Mouse (Mus musculus): ENCODE results near the gene Meis1. TPM values are rescaled to one million over a fixed set of nuclear protein-coding genes. Genes with fewer than 3 reads are reported as not detected.

The Meis1 gene
- polyA plus RNA-seq, 1 experiment from 2014 or later, result 28.6 TPM

DNA sequence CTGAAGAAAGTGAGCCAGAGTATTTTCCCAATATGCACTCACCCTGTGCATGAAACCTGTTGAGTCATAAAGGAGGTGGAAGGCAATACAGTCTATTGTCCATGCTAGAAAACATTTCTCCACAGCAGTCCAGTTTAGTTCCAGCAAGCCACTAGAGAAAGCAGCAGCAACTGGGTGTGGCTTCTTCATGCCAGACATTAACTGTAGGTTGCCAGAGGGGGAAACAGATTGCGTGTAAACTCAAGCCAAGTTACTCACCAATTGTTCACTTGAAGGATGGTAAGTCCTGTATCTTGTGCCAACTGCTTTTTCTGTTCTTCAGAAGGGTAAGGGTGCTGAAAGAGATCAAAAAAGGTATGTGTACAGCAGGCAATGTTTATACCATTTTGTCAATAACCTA, 113.4 kb downstream of the Meis1 start:
- Histone ChIP-seq H3K9ac (no peak overlapping the region), H3K27ac (no peak overlapping the region), H3K4me3 (no peak overlapping the region), H3K4me2 (no peak overlapping the region), H3K4me1 (no peaks in the 10 kb centered on the region), H3K27me3 (no peaks in the 10 kb centered on the region), H3K9me3 (replicated peaks) (no peaks in the 10 kb centered on the region), H3K36me3 (ENCODE audit: poor library complexity, severe bottlenecking) (no peaks in the 10 kb centered on the region)
- 76% methylated on average over 1 of the region's 1 CpGs for WGBS
- no peak for ATAC-seq

DNA sequence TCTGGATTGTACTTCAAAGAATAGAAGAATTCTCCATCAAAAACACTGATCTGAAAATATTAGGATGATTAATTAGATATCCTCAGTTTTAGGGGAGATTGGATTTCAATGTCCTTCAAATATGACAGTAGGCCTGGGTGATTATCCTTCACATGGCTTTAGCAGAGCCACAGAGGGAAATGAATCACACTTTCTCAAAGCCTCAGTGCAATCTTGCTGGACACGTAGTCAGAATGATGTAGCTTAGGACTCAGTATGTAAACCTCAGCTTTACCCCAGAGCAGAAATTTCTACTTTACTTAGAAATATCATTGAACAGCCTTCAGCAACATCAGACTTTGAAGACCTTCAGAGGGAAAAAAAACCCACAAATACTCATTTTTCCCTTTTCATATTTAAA, 113.9 kb downstream of the Meis1 start:
- H3K9me3 ChIP-seq (replicated peaks), result no peaks in the 10 kb centered on the region
- H3K4me1 ChIP-seq, result no peaks in the 10 kb centered on the region
- no peak overlapping the region for H3K4me2 ChIP-seq
- no peak overlapping the region for H3K9ac ChIP-seq
- no peak overlapping the region for H3K27ac ChIP-seq
- no peak overlapping the region for H3K4me3 ChIP-seq
- no peak for ATAC-seq
- no peaks in the 10 kb centered on the region for H3K27me3 ChIP-seq
- H3K36me3 ChIP-seq (ENCODE audit: poor library complexity, severe bottlenecking), result no peaks in the 10 kb centered on the region
- 89% methylated on average over 1 of the region's 1 CpGs for WGBS

DNA sequence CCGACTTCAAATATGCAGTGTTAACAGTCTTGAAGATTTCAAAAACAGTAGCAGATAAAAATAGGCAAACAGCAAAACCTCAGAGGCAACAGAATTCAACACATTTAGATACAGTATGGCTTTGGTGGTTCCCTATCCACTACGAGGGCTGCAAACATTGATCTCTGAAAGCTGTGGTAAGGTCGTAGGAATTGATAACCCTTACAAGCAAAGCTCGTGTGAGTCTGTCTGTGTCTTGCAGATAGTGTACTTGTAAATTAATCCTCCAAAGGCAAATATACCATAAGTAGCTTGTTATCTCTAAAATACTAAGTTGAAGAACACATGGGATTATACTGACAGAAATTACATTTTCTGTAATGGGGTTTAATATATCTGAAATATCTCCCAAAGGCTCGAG, 114.5 kb downstream of the Meis1 start:
- Histone ChIP-seq H3K9me3 (replicated peaks) (no peaks in the 10 kb centered on the region), H3K4me1 (no peaks in the 10 kb centered on the region), H3K4me3 (no peak overlapping the region), H3K27me3 (no peaks in the 10 kb centered on the region), H3K9ac (no peak overlapping the region), H3K36me3 (ENCODE audit: poor library complexity, severe bottlenecking) (no peaks in the 10 kb centered on the region), H3K27ac (no peak overlapping the region), H3K4me2 (no peak overlapping the region)
- ATAC-seq, result no peak
- 92% methylated on average over 5 of the region's 5 CpGs for WGBS

DNA sequence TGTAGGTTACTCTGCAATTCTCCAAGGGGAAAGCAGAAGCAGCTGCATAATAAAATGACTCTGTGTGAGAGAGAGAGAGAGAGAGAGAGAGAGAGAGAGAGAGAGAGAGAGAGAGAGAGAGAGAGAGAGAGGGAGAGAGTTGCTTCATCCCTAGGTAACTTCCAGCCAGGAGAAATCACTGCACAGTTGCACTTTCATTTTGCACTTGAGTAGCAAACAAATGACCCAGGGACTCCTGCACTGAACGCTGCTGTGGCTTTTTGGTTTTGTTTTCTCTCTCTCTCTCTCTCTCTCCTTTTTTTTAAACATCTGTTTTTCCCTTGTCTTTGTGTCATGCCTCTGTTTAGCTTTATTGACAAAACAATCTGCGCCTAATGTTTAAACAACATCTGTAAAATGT, 118.3 kb downstream of the Meis1 start:
- ATAC-seq, result no peak
- H3K4me2 ChIP-seq, result no peak overlapping the region
- 58% methylated on average over 2 of the region's 2 CpGs for WGBS
- no peaks in the 10 kb centered on the region for H3K9me3 ChIP-seq (replicated peaks)
- no peak overlapping the region for H3K27ac ChIP-seq
- H3K4me3 ChIP-seq, result no peak overlapping the region
- H3K9ac ChIP-seq, result no peak overlapping the region
- H3K4me1 ChIP-seq, result peaks cover 7% of the 10 kb centered on the region; the same call in 1 of the 2 replicates
- H3K27me3 ChIP-seq, result no peaks in the 10 kb centered on the region
- no peaks in the 10 kb centered on the region for H3K36me3 ChIP-seq (ENCODE audit: poor library complexity, severe bottlenecking)

DNA sequence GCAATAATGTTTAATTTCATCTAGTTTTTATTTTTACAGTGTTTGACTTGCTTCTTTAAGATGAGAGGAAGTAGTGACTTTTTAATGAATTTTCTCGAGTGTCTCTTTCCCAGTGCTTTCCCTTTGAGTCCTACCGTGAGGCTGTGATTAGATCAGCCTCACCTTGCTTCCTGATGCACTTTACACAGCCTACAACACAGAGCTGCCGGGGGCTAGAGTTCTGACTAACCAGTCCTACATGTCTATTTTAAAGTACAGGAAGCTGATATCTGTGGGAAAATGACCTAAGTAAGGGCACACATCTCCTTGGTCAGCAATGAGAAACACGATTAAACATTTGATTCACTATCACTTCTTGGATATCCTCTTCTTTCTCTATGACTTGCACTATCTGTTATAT, 119.9 kb downstream of the Meis1 start:
- ATAC-seq, result no peak
- Histone ChIP-seq H3K27ac (no peak overlapping the region), H3K9me3 (replicated peaks) (no peaks in the 10 kb centered on the region), H3K4me3 (no peak overlapping the region), H3K9ac (no peak overlapping the region), H3K36me3 (ENCODE audit: poor library complexity, severe bottlenecking) (no peaks in the 10 kb centered on the region), H3K4me2 (no peak overlapping the region), H3K4me1 (peaks cover 7% of the 10 kb centered on the region; the same call in 1 of the 2 replicates), H3K27me3 (no peaks in the 10 kb centered on the region)
- WGBS, result 69% methylated on average over 4 of the region's 4 CpGs

DNA sequence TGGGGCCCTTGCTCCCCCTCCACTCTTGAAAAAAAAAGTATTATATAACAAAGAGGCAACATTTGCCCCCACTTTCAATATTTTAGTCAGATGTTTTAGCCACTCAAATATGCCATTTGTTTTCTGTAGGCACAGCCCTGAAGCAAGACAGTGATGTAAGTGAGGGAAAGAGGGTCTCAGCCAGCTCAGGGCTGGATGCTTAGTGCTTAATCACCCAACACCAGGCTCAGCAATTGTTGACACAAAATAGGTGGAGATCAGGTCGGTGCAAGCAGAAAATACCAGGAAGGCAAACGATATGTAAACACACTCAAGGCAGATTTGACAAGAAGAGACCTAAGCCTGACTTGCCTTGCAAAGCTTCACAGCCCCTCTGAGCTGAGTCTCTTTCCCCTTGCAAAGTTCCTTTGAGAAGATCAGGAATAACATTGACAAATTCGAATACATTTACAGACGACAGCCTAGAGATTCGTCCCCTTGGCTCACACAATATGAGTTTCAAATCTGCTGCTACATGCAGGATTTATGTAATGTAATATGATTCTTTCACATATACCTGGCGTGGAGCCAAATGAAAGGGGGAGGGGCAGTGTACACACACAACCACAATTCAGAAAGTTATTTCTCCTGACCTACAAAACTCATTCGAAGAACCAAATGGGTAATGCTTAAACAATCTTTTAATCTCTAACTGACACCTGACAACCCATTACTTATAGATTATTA, 120.7 kb downstream of the Meis1 start:
- no peak overlapping the region; the same call in 1 of the 2 replicates for H3K27ac ChIP-seq

DNA sequence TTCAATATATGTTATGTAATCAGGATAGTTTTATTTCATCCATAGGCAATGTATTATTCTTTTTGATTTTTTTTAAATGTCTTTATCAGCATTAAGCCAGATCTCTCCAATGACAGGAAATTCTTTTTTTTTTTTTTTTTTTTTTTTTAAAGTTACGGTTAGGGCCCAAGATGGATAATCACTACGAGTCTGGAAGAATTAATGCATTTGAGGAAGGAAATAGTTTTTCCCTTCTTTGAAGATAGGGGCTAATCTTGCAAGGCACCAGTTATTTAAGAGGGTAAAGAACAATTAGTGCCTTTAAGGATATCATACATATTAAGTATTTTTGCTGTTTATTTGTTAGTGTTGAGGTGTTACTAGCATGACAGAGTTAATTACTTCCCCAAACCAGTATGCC, 121.5 kb downstream of the Meis1 start:
- Histone ChIP-seq H3K27me3 (no peaks in the 10 kb centered on the region), H3K9me3 (replicated peaks) (no peaks in the 10 kb centered on the region), H3K4me3 (no peak overlapping the region), H3K27ac (no peak overlapping the region), H3K4me2 (no peak overlapping the region), H3K36me3 (ENCODE audit: poor library complexity, severe bottlenecking) (no peaks in the 10 kb centered on the region), H3K9ac (no peak overlapping the region), H3K4me1 (peaks cover 7% of the 10 kb centered on the region; the same call in 1 of the 2 replicates)
- no peak for ATAC-seq
- 92% methylated on average over 2 of the region's 2 CpGs for WGBS

More for the DNA sequence above, 120.7 kb downstream of the Meis1 start:
- ATAC-seq, result no peak
- no peaks in the 10 kb centered on the region for H3K9me3 ChIP-seq (replicated peaks)
- no peaks in the 10 kb centered on the region for H3K27me3 ChIP-seq
- H3K9ac ChIP-seq, result no peak overlapping the region
- H3K4me3 ChIP-seq, result no peak overlapping the region
- H3K4me1 ChIP-seq, result peaks cover 7% of the 10 kb centered on the region; the same call in 1 of the 2 replicates
- no peak overlapping the region for H3K4me2 ChIP-seq
- no peaks in the 10 kb centered on the region for H3K36me3 ChIP-seq (ENCODE audit: poor library complexity, severe bottlenecking)
- WGBS, result 47% methylated on average over 7 of the region's 7 CpGs

DNA sequence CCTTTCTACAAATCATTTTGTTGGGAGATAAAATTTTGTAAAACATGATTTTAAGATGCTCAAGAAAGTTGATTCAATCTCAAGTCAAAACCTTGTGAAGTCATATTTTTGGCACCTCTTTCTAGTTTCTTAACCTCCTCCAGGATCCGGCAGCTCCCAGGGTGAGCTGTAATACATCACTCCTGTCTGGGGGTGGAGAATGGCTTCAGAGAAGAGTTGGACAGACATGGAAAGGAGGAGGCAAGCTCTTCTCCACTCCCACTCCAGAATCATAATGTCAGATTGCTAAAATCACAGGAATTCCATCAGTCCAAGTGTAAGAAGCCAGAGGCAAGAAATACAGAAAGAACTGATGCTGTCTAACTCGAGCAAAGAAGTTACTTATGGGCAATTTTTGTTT, 126.3 kb downstream of the Meis1 start:
- ATAC-seq, result no peak
- Histone ChIP-seq H3K27ac (no peak overlapping the region), H3K4me3 (no peak overlapping the region), H3K27me3 (no peaks in the 10 kb centered on the region; the same call in 1 of the 2 replicates), H3K9me3 (replicated peaks) (no peaks in the 10 kb centered on the region), H3K4me1 (no peaks in the 10 kb centered on the region), H3K4me2 (no peak overlapping the region), H3K36me3 (ENCODE audit: poor library complexity, severe bottlenecking) (no peaks in the 10 kb centered on the region), H3K9ac (no peak overlapping the region)
- WGBS, result 80% methylated on average over 2 of the region's 2 CpGs

DNA sequence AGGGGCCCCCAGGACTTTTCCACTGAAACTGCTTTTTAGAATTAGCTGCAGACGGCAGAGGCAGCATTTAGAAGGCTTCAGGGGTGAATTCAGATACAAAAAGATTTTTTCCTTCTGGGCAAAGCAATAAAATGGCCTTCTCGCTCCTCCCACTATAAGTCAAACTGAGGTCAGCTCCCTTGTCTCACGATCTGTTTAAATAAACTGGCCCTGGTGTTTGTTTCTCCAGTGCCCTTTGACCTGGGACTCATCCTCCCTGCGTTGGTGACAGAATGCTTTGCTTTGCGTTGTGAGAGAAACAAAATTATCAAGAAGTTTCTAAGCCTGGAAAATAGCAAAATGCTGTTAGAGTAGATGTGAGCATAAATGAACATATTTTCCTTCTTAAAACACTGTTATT, 129.6 kb downstream of the Meis1 start:
- peaks cover 17% of the 10 kb centered on the region; the same call in 1 of the 2 replicates for H3K27me3 ChIP-seq
- H3K4me3 ChIP-seq, result no peak overlapping the region
- H3K36me3 ChIP-seq (ENCODE audit: poor library complexity, severe bottlenecking), result no peaks in the 10 kb centered on the region
- H3K4me2 ChIP-seq, result no peak overlapping the region
- H3K9ac ChIP-seq, result no peak overlapping the region
- H3K27ac ChIP-seq, result no peak overlapping the region
- 26% methylated on average over 5 of the region's 5 CpGs for WGBS
- H3K4me1 ChIP-seq, result peaks cover 18% of the 10 kb centered on the region
- no peaks in the 10 kb centered on the region for H3K9me3 ChIP-seq (replicated peaks)
- ATAC-seq, result no peak

DNA sequence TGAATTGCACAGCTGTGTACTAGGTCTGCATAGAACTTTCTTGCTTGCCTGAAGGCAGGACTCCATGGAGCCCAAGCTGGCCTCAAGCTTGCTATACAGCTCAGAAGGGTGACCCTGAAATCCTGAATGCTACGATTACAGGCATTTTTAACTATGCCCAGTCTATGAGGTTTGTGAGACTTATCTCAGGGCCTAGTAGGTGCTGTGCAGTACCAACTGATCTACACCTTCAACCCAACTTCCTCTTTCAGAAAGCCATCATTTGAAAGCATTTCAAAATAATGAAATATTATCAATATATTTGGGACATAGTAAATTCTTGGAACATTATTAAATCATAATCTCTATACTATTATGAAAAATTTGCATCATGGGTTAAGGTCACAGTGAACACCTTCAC, 130.1 kb downstream of the Meis1 start:
- Histone ChIP-seq H3K36me3 (ENCODE audit: poor library complexity, severe bottlenecking) (no peaks in the 10 kb centered on the region), H3K4me3 (no peak overlapping the region), H3K9ac (no peak overlapping the region), H3K9me3 (replicated peaks) (no peaks in the 10 kb centered on the region), H3K27me3 (peaks cover 18% of the 10 kb centered on the region; the same call in 1 of the 2 replicates), H3K4me1 (peaks cover 23% of the 10 kb centered on the region), H3K4me2 (no peak overlapping the region), H3K27ac (no peak overlapping the region)
- WGBS, result 95% methylated on average over 1 of the region's 1 CpGs
- no peak for ATAC-seq

DNA sequence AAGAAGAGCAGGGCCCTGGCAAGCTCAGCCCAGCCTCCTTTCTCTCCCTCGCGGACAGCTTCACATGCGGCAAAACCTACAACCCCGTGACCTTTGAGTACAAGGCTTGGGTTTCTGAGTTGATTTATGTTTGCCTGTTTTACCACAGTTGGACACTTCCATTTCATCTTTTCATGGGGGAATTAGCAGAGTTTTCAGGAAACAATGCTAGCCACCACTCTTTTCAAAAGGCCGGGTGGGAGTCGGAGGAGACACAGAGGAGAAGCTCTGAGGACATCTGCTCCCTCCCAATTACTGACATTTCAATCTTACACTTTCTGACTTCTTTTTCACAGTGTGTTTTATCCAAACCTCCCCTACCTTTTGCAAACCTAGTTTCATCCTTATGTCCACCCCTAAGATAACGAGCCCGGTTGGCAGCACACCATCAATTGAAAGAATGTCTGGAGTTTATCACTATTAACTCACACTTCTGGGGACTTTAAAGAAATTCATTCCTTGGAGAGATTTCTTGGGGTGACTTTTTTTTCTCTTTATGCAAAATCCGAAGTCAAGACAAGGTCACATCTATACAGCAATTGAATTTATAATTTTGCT, 133.0 kb downstream of the Meis1 start:
- Histone ChIP-seq H3K4me2 (no peak overlapping the region), H3K27me3 (peaks cover 18% of the 10 kb centered on the region; the same call in 1 of the 2 replicates), H3K9ac (no peak overlapping the region), H3K9me3 (replicated peaks) (no peaks in the 10 kb centered on the region), H3K36me3 (ENCODE audit: poor library complexity, severe bottlenecking) (no peaks in the 10 kb centered on the region), H3K4me3 (no peak overlapping the region), H3K4me1 (peaks cover 45% of the 10 kb centered on the region), H3K27ac (no peak overlapping the region)
- ATAC-seq, result no peak
- 14% methylated on average over 9 of the region's 9 CpGs for WGBS

DNA sequence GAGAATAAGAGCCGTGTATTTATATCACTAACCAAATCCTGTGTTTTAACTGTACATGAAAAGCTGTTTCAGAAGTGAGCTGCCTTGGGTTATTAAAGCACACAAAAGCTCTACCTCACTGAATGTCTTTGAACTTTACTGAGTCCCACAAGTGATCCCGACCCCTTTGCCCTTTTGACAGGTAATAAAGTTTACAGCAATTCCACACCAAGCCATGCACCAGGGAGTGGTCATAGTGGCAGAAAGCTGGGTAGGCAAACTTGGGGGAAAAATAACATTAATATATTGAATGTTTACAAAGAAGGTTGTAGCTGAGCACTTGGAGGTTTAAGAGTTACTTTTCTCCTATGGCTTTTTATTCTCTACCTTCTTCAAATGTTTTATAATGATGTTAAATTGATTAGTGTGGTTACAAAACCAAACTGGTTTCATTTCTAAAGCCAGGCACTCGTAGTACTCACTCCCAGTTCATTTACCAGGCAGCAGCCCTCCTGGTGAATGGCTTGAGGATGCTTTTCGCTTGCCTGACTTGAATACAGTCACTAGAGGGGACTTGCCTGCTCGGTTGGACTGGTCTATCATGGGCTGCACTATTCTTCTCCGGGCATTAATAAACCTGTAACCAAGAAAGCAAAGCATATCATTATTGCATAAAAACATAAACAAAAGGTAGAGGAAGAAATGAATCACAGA, 133.6 kb downstream of the Meis1 start:
- Histone ChIP-seq H3K4me1 (peaks cover 51% of the 10 kb centered on the region), H3K36me3 (ENCODE audit: poor library complexity, severe bottlenecking) (no peaks in the 10 kb centered on the region), H3K9ac (no peak overlapping the region), H3K4me3 (no peak overlapping the region), H3K4me2 (no peak overlapping the region), H3K27ac (no peak overlapping the region; the same call in 1 of the 2 replicates), H3K9me3 (replicated peaks) (no peaks in the 10 kb centered on the region), H3K27me3 (peaks cover 18% of the 10 kb centered on the region; the same call in 1 of the 2 replicates)
- WGBS, result 26% methylated on average over 6 of the region's 6 CpGs
- no peak for ATAC-seq

Data from forebrain, embryonic 13.5 days (tissue).